Mouse (Mus musculus): Measurements from ENCODE around the gene Nlrp10.
A peak's percentile ranks its signal among the peaks of the same experiment; 100 is the strongest.

Nlrp10 gene

GRCm38 (mm10) chr7:108929726-108930393 is at the start of gene Nlrp10:
Gene Nlrp10 (minus strand): TSS chr7:108930178.
- no peak for DNase-seq (ENCODE audit: low read depth)

GRCm38 (mm10) chr7:108972273-108972672 is 42.3 kb upstream of the Nlrp10 start:
- DNase-seq (ENCODE audit: low read depth), result no peak

GRCm38 (mm10) chr7:108968201-108968600 is 38.2 kb upstream of the Nlrp10 start:
- no peak for DNase-seq (ENCODE audit: low read depth)

- peak; percentile 50 for DNase-seq (ENCODE audit: low read depth)
These were observed 36.9 kb upstream of the Nlrp10 start for GRCm38 (mm10) chr7:108966742-108967362.

- DNase-seq (ENCODE audit: low read depth), result no peak
These were observed 36.0 kb upstream of the Nlrp10 start for GRCm38 (mm10) chr7:108965968-108966367.

GRCm38 (mm10) chr7:108957734-108958133 is 27.8 kb upstream of the Nlrp10 start:
- DNase-seq (ENCODE audit: low read depth), result no peak

GRCm38 (mm10) chr7:108954185-108954584 is 24.2 kb upstream of the Nlrp10 start:
- peak; percentile 50 for DNase-seq (ENCODE audit: low read depth)

GRCm38 (mm10) chr7:108952801-108953200 is 22.8 kb upstream of the Nlrp10 start:
- DNase-seq (ENCODE audit: low read depth), result no peak

GRCm38 (mm10) chr7:108950762-108951331 is 20.9 kb upstream of the Nlrp10 start:
- DNase-seq (ENCODE audit: low read depth), result no peak

- DNase-seq (ENCODE audit: low read depth), result peak; percentile 40
These were observed 20.4 kb upstream of the Nlrp10 start, which contains the start of gene Tub for GRCm38 (mm10) chr7:108950312-108950761. Gene Tub (plus strand): TSS chr7:108950338.

GRCm38 (mm10) chr7:108949301-108949700 is 19.3 kb upstream of the Nlrp10 start:
- no peak for DNase-seq (ENCODE audit: low read depth)

GRCm38 (mm10) chr7:108948611-108949010 is 18.6 kb upstream of the Nlrp10 start:
- DNase-seq (ENCODE audit: low read depth), result no peak

GRCm38 (mm10) chr7:108944002-108944401 is 14.0 kb upstream of the Nlrp10 start:
- peak; percentile 56 for DNase-seq (ENCODE audit: low read depth)

GRCm38 (mm10) chr7:108941466-108941865 is 11.5 kb upstream of the Nlrp10 start:
- no peak for DNase-seq (ENCODE audit: low read depth)

GRCm38 (mm10) chr7:108936591-108936990 is 6.6 kb upstream of the Nlrp10 start:
- DNase-seq (ENCODE audit: low read depth), result no peak

GRCm38 (mm10) chr7:108935411-108935810 is 5.4 kb upstream of the Nlrp10 start:
- DNase-seq (ENCODE audit: low read depth), result no peak

GRCm38 (mm10) chr7:108934836-108935235 is 4.9 kb upstream of the Nlrp10 start:
- no peak for DNase-seq (ENCODE audit: low read depth)

- peak; percentile 97 for DNase-seq (ENCODE audit: low read depth)
These were observed 4.1 kb upstream of the Nlrp10 start, which contains the start of gene Eif3f for GRCm38 (mm10) chr7:108933794-108934731. Gene Eif3f (plus strand): TSS chr7:108934417.

GRCm38 (mm10) chr7:108928280-108929188 is 1.4 kb downstream of the Nlrp10 start:
- DNase-seq (ENCODE audit: low read depth), result no peak

- no peak for DNase-seq (ENCODE audit: low read depth)
These were observed 2.9 kb downstream of the Nlrp10 start for GRCm38 (mm10) chr7:108927043-108927442.

- no peak for DNase-seq (ENCODE audit: low read depth)
These were observed 26.0 kb downstream of the Nlrp10 start for GRCm38 (mm10) chr7:108903969-108904368.

Measured in c-Kit-positive CD71-negative TER-119-negative erythroid progenitor cells, embryonic 14.5 days (primary cell).